Mouse (Mus musculus): ENCODE data around the gene Ppara. TPM values are rescaled to one million over a fixed set of nuclear protein-coding genes. Genes with fewer than 3 reads are reported as not detected.
A peak's percentile ranks its signal among the peaks of the same experiment; 100 is the strongest.

The Ppara gene
- polyA plus RNA-seq, 1 experiment from 2014 or later: 51.3 TPM

DNA sequence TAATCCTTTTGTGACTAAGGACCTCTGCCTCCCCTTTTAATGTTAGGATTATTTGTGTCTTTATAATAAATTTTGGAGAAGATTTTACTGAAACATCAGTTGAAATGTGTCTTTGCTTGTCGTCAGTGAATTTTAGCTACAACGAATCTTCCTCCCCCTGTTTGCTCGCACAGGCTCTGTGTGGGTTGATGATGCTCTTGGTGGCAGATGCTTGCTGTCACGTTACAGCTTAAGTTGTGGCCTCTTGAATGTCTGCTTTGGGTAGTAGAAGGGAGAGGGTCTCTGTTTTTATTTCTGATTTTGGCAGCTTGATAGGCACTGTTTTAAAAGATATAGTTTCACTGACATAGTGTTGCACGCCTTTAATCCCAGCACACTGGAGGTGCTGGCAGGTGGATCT lies 4.2 kb downstream of the Ppara start:
- Histone ChIP-seq H3K4me2 (ENCODE audit: low read depth, low read length) (peak overlapping the region; percentile 25; the same call in 1 of the 2 replicates), H3K36me3 (ENCODE audit: control insufficient read depth, insufficient read depth) (no peaks in the 10 kb centered on the region), H3K9me3 (replicated peaks; ENCODE audit: control insufficient read depth, low read length) (no peaks in the 10 kb centered on the region), H3K27ac (ENCODE audit: low read length) (no peak overlapping the region), H3K27me3 (ENCODE audit: control insufficient read depth, insufficient read depth, low read depth, low read length) (peaks cover 34% of the 10 kb centered on the region), H3K9ac (ENCODE audit: low read depth, low read length) (no peak overlapping the region), H3K4me3 (ENCODE audit: low read depth, low read length) (no peak overlapping the region), H3K4me1 (ENCODE audit: control insufficient read depth, low read depth, low read length) (peaks cover 6% of the 10 kb centered on the region)
- 56% methylated on average over 5 of the region's 5 CpGs for WGBS (ENCODE audit: insufficient replicate concordance)
- no peak for ATAC-seq (ENCODE audit: low read depth)

- H3K4me3 ChIP-seq (ENCODE audit: low read depth, low read length): no peak overlapping the region
- H3K9ac ChIP-seq (ENCODE audit: low read depth, low read length): no peak overlapping the region; the same call in 1 of the 2 replicates
- peaks cover 6% of the 10 kb centered on the region for H3K4me1 ChIP-seq (ENCODE audit: control insufficient read depth, low read depth, low read length)
- H3K4me2 ChIP-seq (ENCODE audit: low read depth, low read length): no peak overlapping the region; the same call in 1 of the 2 replicates
- H3K36me3 ChIP-seq (ENCODE audit: control insufficient read depth, insufficient read depth): no peaks in the 10 kb centered on the region
- peak; percentile 47; the same call in 1 of the 2 replicates for ATAC-seq (ENCODE audit: low read depth)
- peak overlapping the region; percentile 45 for H3K27ac ChIP-seq (ENCODE audit: low read length)
- H3K9me3 ChIP-seq (replicated peaks; ENCODE audit: control insufficient read depth, low read length): no peaks in the 10 kb centered on the region
- 57% methylated on average over 9 of the region's 9 CpGs for WGBS (ENCODE audit: insufficient replicate concordance)
- no peaks in the 10 kb centered on the region for H3K27me3 ChIP-seq (ENCODE audit: control insufficient read depth, insufficient read depth, low read depth, low read length)
Measured at GRCm38 (mm10) chr15:85742608-85743007, 7.8 kb downstream of the Ppara start.

DNA sequence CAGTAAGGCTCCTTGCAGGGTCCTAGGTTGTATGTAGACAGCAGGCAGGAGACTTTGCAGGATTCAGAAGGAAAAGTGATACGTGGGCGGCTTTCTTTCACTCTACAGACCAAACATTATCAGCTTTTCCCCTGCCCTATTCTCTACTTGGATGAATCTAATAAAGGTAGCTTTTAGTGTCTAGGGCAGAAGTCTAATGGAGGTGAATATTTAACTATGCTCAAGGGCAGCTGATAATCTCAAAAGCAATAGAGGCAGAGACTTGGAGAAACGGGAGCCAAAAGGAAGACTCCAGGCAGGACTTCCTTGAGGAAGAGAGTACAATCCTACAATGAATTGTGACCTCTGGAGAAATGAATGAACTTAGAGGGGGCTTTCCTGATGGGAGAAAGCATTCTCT lies 9.2 kb downstream of the Ppara start:
- Histone ChIP-seq H3K27me3 (ENCODE audit: control insufficient read depth, insufficient read depth, low read depth, low read length) (no peaks in the 10 kb centered on the region), H3K4me3 (ENCODE audit: low read depth, low read length) (no peak overlapping the region), H3K9ac (ENCODE audit: low read depth, low read length) (no peak overlapping the region), H3K36me3 (ENCODE audit: control insufficient read depth, insufficient read depth) (no peaks in the 10 kb centered on the region), H3K9me3 (replicated peaks; ENCODE audit: control insufficient read depth, low read length) (no peaks in the 10 kb centered on the region), H3K4me1 (ENCODE audit: control insufficient read depth, low read depth, low read length) (peaks cover 6% of the 10 kb centered on the region), H3K4me2 (ENCODE audit: low read depth, low read length) (no peak overlapping the region), H3K27ac (ENCODE audit: low read length) (no peak overlapping the region; the same call in 1 of the 2 replicates)
- WGBS (ENCODE audit: insufficient replicate concordance): 40% methylated on average over 3 of the region's 3 CpGs
- ATAC-seq (ENCODE audit: low read depth): no peak

DNA sequence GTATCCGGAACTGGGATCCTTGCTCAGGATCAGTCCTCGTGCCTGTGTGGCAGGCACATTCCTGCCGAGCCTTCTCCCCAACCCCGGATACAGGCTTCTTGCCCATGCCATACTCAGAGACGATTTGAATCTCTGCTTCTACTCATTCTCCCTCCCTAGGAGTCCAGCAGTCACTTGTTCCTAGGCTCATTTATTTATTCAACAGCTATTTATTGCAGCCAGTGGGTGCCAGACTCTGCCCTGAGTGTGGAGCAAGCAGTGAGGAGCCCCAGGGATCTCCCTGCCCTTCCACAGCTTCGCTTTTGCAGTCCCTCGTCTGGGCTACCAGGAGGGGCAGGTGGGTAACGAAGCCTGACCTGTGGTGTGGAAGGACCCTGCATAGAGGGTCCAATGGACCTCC lies 11.4 kb downstream of the Ppara start:
- no peak overlapping the region for H3K27ac ChIP-seq (ENCODE audit: low read length)
- peaks cover 6% of the 10 kb centered on the region for H3K4me1 ChIP-seq (ENCODE audit: control insufficient read depth, low read depth, low read length)
- no peak overlapping the region for H3K4me2 ChIP-seq (ENCODE audit: low read depth, low read length)
- 57% methylated on average over 8 of the region's 8 CpGs for WGBS (ENCODE audit: insufficient replicate concordance)
- no peak overlapping the region for H3K4me3 ChIP-seq (ENCODE audit: low read depth, low read length)
- no peak overlapping the region for H3K9ac ChIP-seq (ENCODE audit: low read depth, low read length)
- no peaks in the 10 kb centered on the region for H3K36me3 ChIP-seq (ENCODE audit: control insufficient read depth, insufficient read depth)
- H3K27me3 ChIP-seq (ENCODE audit: control insufficient read depth, insufficient read depth, low read depth, low read length): no peaks in the 10 kb centered on the region
- ATAC-seq (ENCODE audit: low read depth): no peak
- no peaks in the 10 kb centered on the region for H3K9me3 ChIP-seq (replicated peaks; ENCODE audit: control insufficient read depth, low read length)

- Histone ChIP-seq H3K4me2 (ENCODE audit: low read depth, low read length) (no peak overlapping the region), H3K4me3 (ENCODE audit: low read depth, low read length) (no peak overlapping the region), H3K27ac (ENCODE audit: low read length) (no peak overlapping the region), H3K27me3 (ENCODE audit: control insufficient read depth, insufficient read depth, low read depth, low read length) (no peaks in the 10 kb centered on the region), H3K9me3 (replicated peaks; ENCODE audit: control insufficient read depth, low read length) (no peaks in the 10 kb centered on the region), H3K4me1 (ENCODE audit: control insufficient read depth, low read depth, low read length) (peaks cover 6% of the 10 kb centered on the region), H3K36me3 (ENCODE audit: control insufficient read depth, insufficient read depth) (no peaks in the 10 kb centered on the region), H3K9ac (ENCODE audit: low read depth, low read length) (no peak overlapping the region)
- ATAC-seq (ENCODE audit: low read depth): no peak
- 58% methylated on average over 13 of the region's 13 CpGs for WGBS (ENCODE audit: insufficient replicate concordance)
Measured at GRCm38 (mm10) chr15:85746671-85747070, 11.9 kb downstream of the Ppara start.

GRCm38 (mm10) chr15:85747951-85748350 lies 13.2 kb downstream of the Ppara start:
- no peak overlapping the region for H3K27ac ChIP-seq (ENCODE audit: low read length)

DNA sequence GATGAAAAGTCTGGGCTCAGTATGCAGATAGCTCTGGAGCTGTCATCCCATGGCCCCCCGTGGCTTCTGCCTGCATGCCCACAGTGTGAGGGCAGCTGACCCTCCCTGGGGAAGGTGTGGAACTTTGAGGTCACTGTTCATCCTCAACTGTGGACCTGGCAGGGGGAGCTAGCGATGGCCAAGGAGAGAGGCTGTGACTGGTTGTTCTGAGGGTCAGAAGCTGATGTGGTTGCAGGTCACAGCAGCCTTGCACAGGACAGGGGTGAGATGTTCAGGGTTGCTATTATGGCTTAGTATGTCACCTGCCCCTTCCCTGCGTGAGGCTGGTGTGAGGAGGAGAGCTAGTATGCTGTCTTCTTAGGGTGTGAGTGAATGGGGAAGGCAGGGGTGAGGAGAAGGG lies 13.7 kb downstream of the Ppara start:
- Histone ChIP-seq H3K9ac (ENCODE audit: low read depth, low read length) (no peak overlapping the region), H3K27me3 (ENCODE audit: control insufficient read depth, insufficient read depth, low read depth, low read length) (no peaks in the 10 kb centered on the region), H3K9me3 (replicated peaks; ENCODE audit: control insufficient read depth, low read length) (no peaks in the 10 kb centered on the region), H3K4me3 (ENCODE audit: low read depth, low read length) (no peak overlapping the region), H3K36me3 (ENCODE audit: control insufficient read depth, insufficient read depth) (no peaks in the 10 kb centered on the region), H3K27ac (ENCODE audit: low read length) (no peak overlapping the region), H3K4me1 (ENCODE audit: control insufficient read depth, low read depth, low read length) (peaks cover 3% of the 10 kb centered on the region), H3K4me2 (ENCODE audit: low read depth, low read length) (no peak overlapping the region)
- WGBS (ENCODE audit: insufficient replicate concordance): 50% methylated on average over 3 of the region's 3 CpGs
- no peak for ATAC-seq (ENCODE audit: low read depth)

More at GRCm38 (mm10) chr15:85747951-85748350, 13.2 kb downstream of the Ppara start:
- peaks cover 6% of the 10 kb centered on the region for H3K4me1 ChIP-seq (ENCODE audit: control insufficient read depth, low read depth, low read length)
- no peaks in the 10 kb centered on the region for H3K27me3 ChIP-seq (ENCODE audit: control insufficient read depth, insufficient read depth, low read depth, low read length)
- H3K9ac ChIP-seq (ENCODE audit: low read depth, low read length): no peak overlapping the region
- no peaks in the 10 kb centered on the region for H3K36me3 ChIP-seq (ENCODE audit: control insufficient read depth, insufficient read depth)
- no peak overlapping the region for H3K4me3 ChIP-seq (ENCODE audit: low read depth, low read length)
- H3K4me2 ChIP-seq (ENCODE audit: low read depth, low read length): no peak overlapping the region
- 67% methylated on average over 5 of the region's 5 CpGs for WGBS (ENCODE audit: insufficient replicate concordance)
- no peak for ATAC-seq (ENCODE audit: low read depth)
- no peaks in the 10 kb centered on the region for H3K9me3 ChIP-seq (replicated peaks; ENCODE audit: control insufficient read depth, low read length)

DNA sequence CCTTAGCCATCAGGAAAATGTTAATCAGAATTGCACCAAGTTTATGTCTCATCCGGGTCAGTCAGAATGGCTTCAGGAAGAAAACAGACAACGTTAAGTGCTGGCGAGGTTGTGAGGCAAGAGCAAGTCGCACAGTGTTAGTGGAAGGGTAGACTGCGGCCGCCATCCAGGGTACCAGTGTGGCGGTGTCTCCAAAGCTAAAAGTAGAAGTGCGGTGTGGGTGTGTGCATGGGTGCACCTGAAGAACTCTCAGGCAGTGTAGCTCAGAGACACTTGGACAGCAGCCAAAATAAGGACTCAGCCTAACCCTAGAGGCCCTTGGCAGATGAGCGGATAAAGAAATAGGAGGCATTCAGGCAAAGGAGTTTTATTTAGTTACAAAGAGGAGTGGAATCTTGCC lies 14.4 kb downstream of the Ppara start:
- Histone ChIP-seq H3K27me3 (ENCODE audit: control insufficient read depth, insufficient read depth, low read depth, low read length) (no peaks in the 10 kb centered on the region), H3K27ac (ENCODE audit: low read length) (no peak overlapping the region), H3K4me2 (ENCODE audit: low read depth, low read length) (no peak overlapping the region), H3K4me3 (ENCODE audit: low read depth, low read length) (no peak overlapping the region), H3K9ac (ENCODE audit: low read depth, low read length) (no peak overlapping the region), H3K4me1 (ENCODE audit: control insufficient read depth, low read depth, low read length) (no peaks in the 10 kb centered on the region), H3K36me3 (ENCODE audit: control insufficient read depth, insufficient read depth) (no peaks in the 10 kb centered on the region), H3K9me3 (replicated peaks; ENCODE audit: control insufficient read depth, low read length) (no peaks in the 10 kb centered on the region)
- 70% methylated on average over 9 of the region's 9 CpGs for WGBS (ENCODE audit: insufficient replicate concordance)
- no peak for ATAC-seq (ENCODE audit: low read depth)

GRCm38 (mm10) chr15:85750115-85750514 lies 15.3 kb downstream of the Ppara start:
- Histone ChIP-seq H3K27me3 (ENCODE audit: control insufficient read depth, insufficient read depth, low read depth, low read length) (no peaks in the 10 kb centered on the region), H3K4me2 (ENCODE audit: low read depth, low read length) (no peak overlapping the region)
- WGBS (ENCODE audit: insufficient replicate concordance): 62% methylated on average over 5 of the region's 5 CpGs

More at GRCm38 (mm10) chr15:85750115-85750514, 15.3 kb downstream of the Ppara start:
- Histone ChIP-seq H3K4me1 (ENCODE audit: control insufficient read depth, low read depth, low read length) (no peaks in the 10 kb centered on the region; the same call in 1 of the 2 replicates), H3K36me3 (ENCODE audit: control insufficient read depth, insufficient read depth) (no peaks in the 10 kb centered on the region), H3K4me3 (ENCODE audit: low read depth, low read length) (no peak overlapping the region), H3K9me3 (replicated peaks; ENCODE audit: control insufficient read depth, low read length) (no peaks in the 10 kb centered on the region), H3K27ac (ENCODE audit: low read length) (no peak overlapping the region), H3K9ac (ENCODE audit: low read depth, low read length) (no peak overlapping the region)
- no peak for ATAC-seq (ENCODE audit: low read depth)

Data from liver, embryonic 16.5 days (tissue).